Mouse (Mus musculus) liver, adult 10 weeks (tissue): Measurements from ENCODE around the gene Mfsd4b5. TPM values are rescaled to one million over a fixed set of nuclear protein-coding genes. Genes with fewer than 3 reads are reported as not detected.

Experiments
- polyA plus RNA-seq: library from polyadenylated mRNA; stranded (reverse); fragments of 350-450 nt; fragmentation: Illumina TruSeq; extraction: RNeasy Lipid Tissue Mini Kit (QIAGEN cat#74804); gene quantifications from one replicate; pipeline ENCODE4 v1.2.3, GENCODE M21; 2014; ENCODE audit warnings: low read depth, low replicate concordance

Gene Mfsd4b5
- polyA plus RNA-seq = 0.53 TPM

DNA sequence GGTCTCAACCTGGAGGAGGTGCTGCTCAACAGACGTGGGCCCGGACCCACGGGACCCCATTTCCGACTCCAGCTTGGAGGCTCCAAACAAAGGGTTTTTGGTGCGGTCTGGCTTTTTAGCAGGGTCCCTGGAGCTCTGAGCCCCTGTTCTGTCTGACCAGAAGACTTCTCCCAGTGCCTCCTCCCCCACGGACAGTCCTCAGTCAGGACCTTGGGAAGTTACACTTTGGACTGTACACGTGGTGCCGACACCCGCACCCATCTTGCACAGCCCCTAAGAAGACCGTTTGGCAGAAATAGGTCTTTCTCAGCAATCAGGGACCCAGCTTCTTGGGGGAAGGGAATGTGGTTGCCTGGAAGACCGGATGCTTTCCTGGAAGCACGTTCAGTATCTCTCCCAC is at the start of gene Mfsd4b5:
TSS of gene Mfsd4b5 (minus strand) at position 181 of the 400 bp plus-strand sequence.

DNA sequence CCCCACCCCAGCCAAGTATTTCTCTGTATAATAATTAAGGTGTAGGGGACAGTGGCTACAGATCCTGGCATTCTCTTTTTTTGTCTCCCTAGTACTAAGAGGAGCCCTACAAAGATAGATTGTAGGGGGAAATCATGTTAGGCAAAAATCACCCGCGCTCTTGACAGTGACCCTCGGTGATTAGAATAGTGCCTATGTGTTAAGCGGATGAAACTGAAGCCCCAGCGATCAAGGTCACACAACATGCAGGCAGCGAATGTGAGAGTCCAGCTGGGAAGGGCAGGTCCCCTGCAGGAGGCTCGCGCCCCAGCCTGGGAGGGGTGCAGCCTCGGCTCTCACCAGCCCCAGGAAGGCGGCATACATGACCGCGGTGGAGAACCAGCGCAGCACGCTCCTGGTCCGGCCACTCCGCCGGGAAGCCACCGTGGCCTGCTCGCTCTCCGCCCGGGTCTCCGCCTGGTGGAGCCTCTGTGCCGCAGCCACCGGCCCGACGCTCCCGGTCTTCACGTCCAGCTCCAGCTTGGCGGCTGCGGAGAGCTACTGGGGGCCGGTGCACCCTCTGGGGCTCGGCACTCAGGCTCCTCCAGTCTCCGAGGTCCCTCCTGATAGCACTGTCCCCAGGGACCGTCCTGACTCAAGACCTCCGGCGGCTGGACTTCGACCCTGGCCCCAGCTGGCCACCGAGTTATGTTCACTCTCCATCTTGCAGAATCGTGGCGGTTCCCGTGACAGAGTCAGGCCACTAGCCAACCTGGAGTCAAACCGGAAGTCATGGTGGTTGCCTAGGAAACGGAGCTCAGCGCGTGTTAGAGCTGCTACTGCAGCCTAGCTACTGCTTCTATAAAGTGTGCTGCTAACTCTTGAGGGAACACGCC is 38.3 kb upstream of the Mfsd4b5 start, which contains the start of gene Mfsd4b1:
TSS of gene Mfsd4b1 (minus strand) at position 715 of the 875 bp plus-strand sequence.

DNA sequence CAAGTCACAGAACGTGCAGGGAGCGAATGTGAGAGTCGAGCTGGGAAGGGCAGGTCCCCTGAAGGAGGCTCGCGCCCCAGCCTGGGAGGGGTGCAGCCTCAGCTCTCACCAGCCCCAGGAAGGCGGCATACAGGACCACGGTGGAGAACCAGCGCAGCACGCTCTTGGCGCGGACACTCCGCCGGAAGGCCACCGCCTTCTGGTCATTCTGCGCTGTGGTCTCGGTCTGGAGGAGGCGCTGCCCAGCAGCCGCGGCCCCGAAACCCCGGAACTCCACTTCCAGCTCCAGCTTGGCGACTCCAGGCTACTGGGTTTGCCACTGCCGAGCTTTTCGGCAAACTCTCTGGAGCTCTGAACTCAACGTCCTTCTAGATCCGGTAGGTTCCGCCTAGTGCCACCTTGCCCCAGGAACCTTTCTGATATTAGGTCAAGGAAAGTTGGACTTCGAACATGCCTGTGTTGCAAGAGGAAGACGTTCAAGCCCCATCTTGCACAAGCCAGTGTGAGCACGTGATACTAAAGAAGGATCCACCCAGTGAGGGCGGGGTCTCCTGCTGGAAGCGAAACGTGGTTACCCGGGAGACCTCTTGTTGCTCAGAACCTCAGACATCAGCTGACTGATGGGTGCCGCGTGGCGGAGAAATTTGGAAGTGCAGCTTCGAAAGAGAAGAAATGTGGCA is 26.5 kb downstream of the Mfsd4b5 start, which contains the start of gene Mfsd4b3:
TSS of gene Mfsd4b3 (minus strand) at position 393 of the 680 bp plus-strand sequence.

DNA sequence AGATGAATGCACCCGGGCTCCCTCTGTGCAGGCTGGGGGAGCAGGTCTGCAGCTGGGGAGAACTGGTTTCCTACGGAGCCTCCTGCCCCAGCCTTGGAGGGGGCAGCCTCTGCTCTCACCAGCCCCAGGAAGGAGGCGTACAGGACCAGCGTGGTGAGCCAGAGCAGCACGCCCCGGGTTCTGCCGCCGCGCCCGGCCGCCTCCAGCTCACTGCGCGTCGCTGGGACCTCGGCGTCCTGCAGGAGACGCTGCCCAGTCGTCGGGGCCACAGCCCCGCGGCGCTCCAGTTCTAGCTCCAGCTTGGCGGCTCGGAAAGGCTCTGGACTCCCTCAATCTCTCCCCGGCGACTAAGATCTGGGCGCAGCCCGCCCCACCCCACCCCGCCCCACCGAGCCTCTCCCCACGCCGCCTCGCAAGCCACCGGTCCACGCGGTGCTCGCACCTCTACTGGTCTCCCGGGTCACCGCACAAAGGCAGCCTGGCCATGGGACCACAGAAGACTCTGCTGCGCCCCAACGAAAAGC is 59.8 kb downstream of the Mfsd4b5 start, which contains the start of gene Mfsd4b2:
TSS of gene Mfsd4b2 (minus strand) at position 308 of the 524 bp plus-strand sequence.

Other genes starting within 250 kb of the Mfsd4b5 start
- 3.7 TPM for gene Mfsd4b4, start 87.4 kb downstream of the Mfsd4b5 start, polyA plus RNA-seq
- gene Mfsd4b2, start 59.7 kb downstream of the Mfsd4b5 start, polyA plus RNA-seq = not detected
- 20.1 TPM for gene Mfsd4b3, start 26.5 kb downstream of the Mfsd4b5 start, polyA plus RNA-seq
- 50.4 TPM for gene Mfsd4b1, start 38.6 kb upstream of the Mfsd4b5 start, polyA plus RNA-seq
- 79.5 TPM for gene Slc16a10, start 155.6 kb upstream of the Mfsd4b5 start, polyA plus RNA-seq